In genomic region chrX:136196873-136197272, GRCm38 (mm10) we compare ENCODE assay signal across 9 mouse cellular contexts. TPM values are rescaled to one million over a fixed set of nuclear protein-coding genes. Genes with fewer than 3 reads are reported as not detected.
DNase-seq lines count a peak whose midpoint lies in the region; ATAC-seq lines count a peak whose summit lies in the region.
"Had no signal": no experiment of that assay in that cellular context is flagged by ENCODE, and none has a peak within 500 bp of the region (broad histone marks: within the 10 kb centered on the region; RNA-seq: fewer than 3 reads in every experiment).

No protein-coding gene starts in this region.

- ATAC-seq in granulocyte monocyte progenitor cell, adult 5-6 weeks (replicated peaks; ENCODE audit: poor library complexity, severe bottlenecking) = peak; percentile 79
- no peak for ATAC-seq in activated CD4-positive, CD25-positive, alpha-beta regulatory T cell, adult 4 months

- DNase-seq in adrenal gland, adult (ENCODE audit: inconsistent age in 2 of 2, low spot score in 1 of 2) = peak; percentile 8 to 74
- DNase-seq in adrenal gland, adult 8-10 months = no peak
- DNase-seq in layer of hippocampus, postnatal 10 days (ENCODE audit: low spot score in 2 of 2) = peak; percentile 23 to 28
- no peak for DNase-seq in layer of hippocampus, postnatal 14 days (ENCODE audit: low spot score in 2 of 2)
- DNase-seq in ZHBTc4 (ENCODE audit: low read depth, low spot score) = peak; percentile 74
- peak; percentile 1 to 4 for DNase-seq in natural killer cell, adult 2 months (ENCODE audit: low spot score in 2 of 2)

RNA-seq across cellular contexts. Expression of gene Tceal5, which starts 6.8 kb away (rescaled TPM):
- total RNA-seq in adrenal gland, adult 8-10 months (2022) = 1 to 10 TPM in 2 of 4 experiments, under 1 TPM in 2; 0.51 to 3.5 (median 1.2) TPM
- total RNA-seq in layer of hippocampus, postnatal 10 days (2021) = 100 to 1,000 TPM; 105 to 125 TPM
- 100 to 1,000 TPM; 110 to 134 TPM for total RNA-seq in layer of hippocampus, postnatal 14 days (2021)
- total RNA-seq in granulocyte monocyte progenitor cell, adult 5-6 weeks (2014; fragmentation: Nextera tagmentation) = not detected in 2 replicates
- total RNA-seq in granulocyte monocyte progenitor cell, adult 5-6 weeks (2017) = not detected in 2 replicates
- not detected for polyA plus RNA-seq in activated CD4-positive, CD25-positive, alpha-beta regulatory T cell, adult 4 months (2017; shearing (Covaris generic))

RNA-seq across cellular contexts. Expression of gene Tceal7, which starts 17.7 kb away (rescaled TPM):
- not detected for total RNA-seq in adrenal gland, adult 8-10 months (2022)
- 1 to 10 TPM; 3.2 to 3.9 TPM for total RNA-seq in layer of hippocampus, postnatal 10 days (2021)
- 1 to 10 TPM in 1 of 2 experiments, under 1 TPM in 1; 0.95 to 1.7 TPM for total RNA-seq in layer of hippocampus, postnatal 14 days (2021)
- total RNA-seq in granulocyte monocyte progenitor cell, adult 5-6 weeks (2014; fragmentation: Nextera tagmentation) = not detected in 2 replicates
- not detected in 2 replicates for total RNA-seq in granulocyte monocyte progenitor cell, adult 5-6 weeks (2017)
- not detected for polyA plus RNA-seq in activated CD4-positive, CD25-positive, alpha-beta regulatory T cell, adult 4 months (2017; shearing (Covaris generic))
- polyA plus RNA-seq: C2C12 had no signal

RNA-seq across cellular contexts. Expression of gene Bex1, which starts 18.4 kb away (rescaled TPM):
- total RNA-seq in adrenal gland, adult 8-10 months (2022) = 10 to 100 TPM; 13.8 to 23.9 (median 17.7) TPM
- total RNA-seq in layer of hippocampus, postnatal 10 days (2021) = 100 to 1,000 TPM; 138 to 153 TPM
- 10 to 100 TPM; 75.5 to 80.4 TPM for total RNA-seq in layer of hippocampus, postnatal 14 days (2021)
- 1.8 TPM in 1 of 2 replicates, not detected in the other for total RNA-seq in granulocyte monocyte progenitor cell, adult 5-6 weeks (2014; fragmentation: Nextera tagmentation)
- total RNA-seq in granulocyte monocyte progenitor cell, adult 5-6 weeks (2017) = 2.0 TPM in 1 of 2 replicates, not detected in the other
- polyA plus RNA-seq in activated CD4-positive, CD25-positive, alpha-beta regulatory T cell, adult 4 months (2017; shearing (Covaris generic)) = not detected
- polyA plus RNA-seq: C2C12 had no signal

RNA-seq across cellular contexts. Expression of gene Tceal8, which starts 24.7 kb away (rescaled TPM):
- total RNA-seq in adrenal gland, adult 8-10 months (2022) = 10 to 100 TPM; 36.3 to 50.8 (median 48.3) TPM
- 10 to 100 TPM; 41.3 to 49.0 TPM for total RNA-seq in layer of hippocampus, postnatal 10 days (2021)
- 10 to 100 TPM; 39.5 to 42.2 TPM for total RNA-seq in layer of hippocampus, postnatal 14 days (2021)
- total RNA-seq in granulocyte monocyte progenitor cell, adult 5-6 weeks (2014; fragmentation: Nextera tagmentation) = 47.6 and 82.8 TPM in 2 replicates
- 133 and 145 TPM in 2 replicates for total RNA-seq in granulocyte monocyte progenitor cell, adult 5-6 weeks (2017)
- 1 to 10 TPM in 1 of 2 experiments, under 1 TPM in 1; 0.40 to 1.5 TPM for polyA plus RNA-seq in activated CD4-positive, CD25-positive, alpha-beta regulatory T cell, adult 4 months (2017; shearing (Covaris generic))

RNA-seq across cellular contexts. Expression of gene Tceal9, which starts 48.0 kb away (rescaled TPM):
- 100 to 1,000 TPM; 214 to 296 (median 285) TPM for total RNA-seq in adrenal gland, adult 8-10 months (2022)
- 10 to 100 TPM; 89.6 to 99.8 TPM for total RNA-seq in layer of hippocampus, postnatal 10 days (2021)
- total RNA-seq in layer of hippocampus, postnatal 14 days (2021) = 10 to 100 TPM; 79.9 to 86.3 TPM
- 99.9 and 102 TPM in 2 replicates for total RNA-seq in granulocyte monocyte progenitor cell, adult 5-6 weeks (2014; fragmentation: Nextera tagmentation)
- 187 and 225 TPM in 2 replicates for total RNA-seq in granulocyte monocyte progenitor cell, adult 5-6 weeks (2017)
- polyA plus RNA-seq in activated CD4-positive, CD25-positive, alpha-beta regulatory T cell, adult 4 months (2017; shearing (Covaris generic)) = 10 to 100 TPM; 57.9 to 72.5 TPM

Comparison
In these comparisons a context has a peak if more than half of its experiments do, and no peak if none do; other contexts are left out.
1. DNase-seq: peak in adrenal gland, adult (2 of 2), layer of hippocampus, postnatal 10 days (2 of 2), ZHBTc4 (single experiment) and natural killer cell, adult 2 months (2 of 2); none in adrenal gland, adult 8-10 months (single experiment) and layer of hippocampus, postnatal 14 days (0 of 2).
2. RNA of gene Tceal5, which starts 6.8 kb away (total RNA-seq): 110 to 134 TPM in layer of hippocampus, postnatal 14 days and 105 to 125 TPM in layer of hippocampus, postnatal 10 days; 0.51 to 3.5 TPM in adrenal gland, adult 8-10 months and not detected in granulocyte monocyte progenitor cell, adult 5-6 weeks; every median in the first group is over 10 times any median in the second.
3. RNA of gene Bex1, which starts 18.4 kb away (total RNA-seq): 138 to 153 TPM in layer of hippocampus, postnatal 10 days, 75.5 to 80.4 TPM in layer of hippocampus, postnatal 14 days and 13.8 to 23.9 TPM in adrenal gland, adult 8-10 months; 1.8 to 2.0 TPM in granulocyte monocyte progenitor cell, adult 5-6 weeks; every median in the first group is over 4 times any median in the second.